Mouse (Mus musculus): ENCODE data around the gene Usp47.

DNA sequence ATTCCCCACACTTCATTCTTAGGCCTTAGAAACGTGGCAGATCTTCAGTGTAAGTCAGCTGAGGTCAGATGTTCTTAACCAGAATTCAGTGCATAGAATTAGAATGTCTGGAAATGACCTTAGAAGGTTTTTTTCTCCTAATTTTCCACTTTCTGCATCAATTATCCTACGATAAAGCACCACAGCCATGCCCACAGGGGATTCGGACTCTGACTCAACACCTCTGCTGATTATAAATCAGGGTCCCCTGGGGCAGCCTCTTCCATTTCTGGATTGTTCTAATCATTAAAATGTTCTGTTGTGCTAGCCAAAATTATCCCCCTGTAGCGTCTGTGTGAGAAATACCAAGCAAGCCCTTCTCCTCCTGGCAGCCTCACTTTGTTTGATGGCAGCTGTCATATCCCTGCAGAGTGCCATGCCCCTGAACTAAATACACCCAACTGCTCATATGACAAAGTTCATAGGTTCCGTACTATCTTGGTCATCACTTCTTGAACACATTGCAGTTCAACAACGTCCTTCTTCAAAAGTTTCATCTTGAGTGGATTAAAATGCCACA is 24.8 kb upstream of the Usp47 start:
- TF ChIP-seq CTCF (conservative IDR thresholded peaks at IDR 0.05; ENCODE audit: low read length) (no peak), NANOG (IDR thresholded peaks at IDR 0.05; ENCODE audit: borderline replicate concordance, low read length) (no peak)
